Mouse (Mus musculus): Measurements from ENCODE around the gene Exoc3.
A peak's percentile ranks its signal among the peaks of the same experiment; 100 is the strongest.

The Exoc3 gene

GRCm38 (mm10) chr13:74208317-74208985 is at the start of gene Exoc3:
Exoc3 (minus strand) TSS chr13:74208732.
- DNase-seq: peak; percentile 90 to 93

- no peak for DNase-seq
Measured at GRCm38 (mm10) chr13:74246494-74246893, 38.0 kb upstream of the Exoc3 start.

GRCm38 (mm10) chr13:74245899-74246231 is 37.3 kb upstream of the Exoc3 start:
- no peak for DNase-seq

- no peak for DNase-seq
Measured at GRCm38 (mm10) chr13:74245214-74245898, 36.8 kb upstream of the Exoc3 start.

- DNase-seq: no peak
Measured at GRCm38 (mm10) chr13:74237574-74237973, 29.0 kb upstream of the Exoc3 start.

- DNase-seq: no peak
Measured at GRCm38 (mm10) chr13:74220659-74221058, 12.1 kb upstream of the Exoc3 start.

- no peak for DNase-seq
Measured at GRCm38 (mm10) chr13:74218441-74218840, 9.9 kb upstream of the Exoc3 start.

- no peak for DNase-seq
Measured at GRCm38 (mm10) chr13:74208986-74209345, 434 bp upstream of the Exoc3 start.

GRCm38 (mm10) chr13:74196451-74196850 is 12.1 kb downstream of the Exoc3 start:
- DNase-seq: no peak

- peak; percentile 6 to 7 for DNase-seq
Measured at GRCm38 (mm10) chr13:74192613-74193012, 15.9 kb downstream of the Exoc3 start.

GRCm38 (mm10) chr13:74183011-74183695 is 25.4 kb downstream of the Exoc3 start:
- DNase-seq: no peak

- no peak for DNase-seq
Measured at GRCm38 (mm10) chr13:74172036-74172435, 36.5 kb downstream of the Exoc3 start.

GRCm38 (mm10) chr13:74169446-74170164 is 38.9 kb downstream of the Exoc3 start:
- DNase-seq: no peak

- no peak for DNase-seq
Measured at GRCm38 (mm10) chr13:74167492-74167891, 41.0 kb downstream of the Exoc3 start.

- DNase-seq: no peak
Measured at GRCm38 (mm10) chr13:74167057-74167413, 41.5 kb downstream of the Exoc3 start.

GRCm38 (mm10) chr13:74166348-74167056 is 42.0 kb downstream of the Exoc3 start:
- DNase-seq: peak; percentile 64 to 66

GRCm38 (mm10) chr13:74147327-74147726 is 61.2 kb downstream of the Exoc3 start:
- DNase-seq: no peak

GRCm38 (mm10) chr13:74145983-74146622 is 62.4 kb downstream of the Exoc3 start:
- no peak for DNase-seq

GRCm38 (mm10) chr13:74144120-74144884 is 64.2 kb downstream of the Exoc3 start:
- DNase-seq: no peak

- no peak for DNase-seq
Measured at GRCm38 (mm10) chr13:74143282-74143681, 65.2 kb downstream of the Exoc3 start.

GRCm38 (mm10) chr13:74140793-74141192 is 67.7 kb downstream of the Exoc3 start:
- DNase-seq: no peak

Measured in B cell, adult 2 months (primary cell).